Mouse (Mus musculus) lung, embryonic 15.5 days (tissue): ENCODE results near the gene Olfr91. TPM values are rescaled to one million over a fixed set of nuclear protein-coding genes. Genes with fewer than 3 reads are reported as not detected.
"Not testable (repeated sequence)": the region's sequence is repeated elsewhere in the genome, so short reads cannot be mapped to it uniquely, and the experiment has no call there.

ENCODE experiments used
- ATAC-seq: fragments of 200-750 bp; cut with Nextera tagmentation; 2 replicates; pipeline ENCODE4 v1.8.0; 2017; ENCODE audit warnings: moderate number of reproducible peaks, borderline replicate concordance; ENCODE audit not compliant: low FRiP score, low TSS enrichment; ENCODE audit errors: extremely low read depth
- H3K27ac ChIP-seq: fragments of 300-500 bp; sonication (generic); 2 replicates; pipeline ENCODE4 v1.5.1; 2015; ENCODE audit warnings: moderate library complexity, mild to moderate bottlenecking, inconsistent platforms
- H3K27me3 ChIP-seq: fragments of 300-500 bp; sonication (generic); 2 replicates; pipeline ENCODE4 v1.6.1; 2015; ENCODE audit warnings: inconsistent platforms
- H3K36me3 ChIP-seq: fragments of 300-500 bp; sonication (generic); 2 replicates; pipeline ENCODE4 v1.6.1; 2015; ENCODE audit warnings: inconsistent platforms
- H3K4me1 ChIP-seq: fragments of 300-500 bp; sonication (generic); 2 replicates; pipeline ENCODE4 v1.6.1; 2015; ENCODE audit warnings: inconsistent platforms
- H3K4me2 ChIP-seq: fragments of 300-500 bp; sonication (generic); 2 replicates; pipeline ENCODE4 v1.6.1; 2015; ENCODE audit warnings: inconsistent platforms, mild to moderate bottlenecking, moderate library complexity
- H3K4me3 ChIP-seq: fragments of 300-500 bp; sonication (generic); 2 replicates; pipeline ENCODE4 v1.5.1; 2015; ENCODE audit warnings: mild to moderate bottlenecking, inconsistent platforms
- H3K9ac ChIP-seq: fragments of 300-500 bp; sonication (generic); 2 replicates; pipeline ENCODE4 v1.6.1; 2015; ENCODE audit warnings: inconsistent platforms
- H3K9me3 ChIP-seq: fragments of 300-500 bp; sonication (generic); 2 replicates; pipeline ENCODE4 v1.6.1; 2016; ENCODE audit warnings: inconsistent platforms
- WGBS: fragments of 180-500 bp; shearing (Covaris S2); methylation state at CpG from one replicate; pipeline ENCODE4 v1.1.7; 2015; 5-methylcytosine and 5-hydroxymethylcytosine counted together
- polyA plus RNA-seq: library from polyadenylated mRNA; unstranded; fragments of >200 nt; fragmentation: Nextera tagmentation; extraction: Ambion mirVana; gene quantifications from 2 replicates; pipeline ENCODE4 v1.2.1, GENCODE M21; 2015

Olfr91 gene
- not detected in 2 replicates for polyA plus RNA-seq

DNA sequence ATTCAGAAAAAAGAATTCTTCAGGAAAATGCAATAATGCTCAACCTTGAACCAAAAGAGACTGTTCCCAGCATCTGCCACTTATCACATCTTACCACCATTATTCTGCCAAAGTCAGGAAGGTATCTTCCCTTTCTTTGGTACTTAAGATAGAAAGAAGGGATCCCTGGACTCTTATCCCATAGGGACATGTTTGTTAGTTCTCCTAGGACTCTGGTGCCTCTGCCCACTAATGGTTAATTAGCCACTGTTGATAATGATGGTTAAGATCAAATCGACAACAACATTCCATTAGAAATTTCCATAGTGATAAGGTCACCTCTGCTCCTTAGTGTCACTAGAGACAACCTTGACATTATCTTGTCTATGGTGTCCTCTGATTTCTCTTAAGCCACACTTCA, at the start of gene Olfr91:
Olfr91 (minus strand) TSS at position 101 of the 400 bp plus-strand sequence.
- H3K27me3 ChIP-seq, result no peaks in the 10 kb centered on the region
- 69% methylated on average over 1 of the region's 1 CpGs for WGBS
- no peak within 1 kb of the TSS for H3K27ac ChIP-seq
- H3K4me3 ChIP-seq, result no peak within 1 kb of the TSS
- ATAC-seq, result no peak
- no peak within 1 kb of the TSS for H3K4me2 ChIP-seq
- H3K9ac ChIP-seq, result no peak within 1 kb of the TSS
- no peaks in the 10 kb centered on the region for H3K9me3 ChIP-seq
- no peaks in the 10 kb centered on the region for H3K36me3 ChIP-seq
- H3K4me1 ChIP-seq, result no peaks in the 10 kb centered on the region

DNA sequence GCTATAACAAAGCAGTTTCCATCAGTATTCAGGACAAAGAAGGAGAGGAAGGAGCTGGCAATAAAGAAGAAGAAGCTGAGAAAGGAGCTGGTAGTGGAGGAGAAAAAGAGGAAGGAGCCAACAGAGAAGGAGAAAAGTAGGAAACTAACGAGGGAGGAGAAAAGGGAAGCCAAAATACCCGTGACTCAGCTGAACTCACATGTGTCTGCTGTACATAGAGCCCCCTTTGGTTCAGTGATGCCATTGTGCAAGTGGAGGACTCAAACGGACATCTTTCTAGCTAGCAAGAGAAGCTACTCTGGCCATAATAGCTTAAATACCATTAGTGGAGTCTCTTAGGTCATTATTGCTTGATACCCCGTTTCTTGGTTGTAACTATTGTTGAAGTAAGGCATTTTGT, 33.3 kb upstream of the Olfr91 start:
- H3K4me3 ChIP-seq, H3K27ac ChIP-seq, H3K36me3 ChIP-seq, H3K4me1 ChIP-seq, H3K4me2 ChIP-seq, H3K9me3 ChIP-seq, H3K9ac ChIP-seq, H3K27me3 ChIP-seq, ATAC-seq: not testable (repeated sequence)
- WGBS, result 66% methylated on average over 4 of the region's 4 CpGs

DNA sequence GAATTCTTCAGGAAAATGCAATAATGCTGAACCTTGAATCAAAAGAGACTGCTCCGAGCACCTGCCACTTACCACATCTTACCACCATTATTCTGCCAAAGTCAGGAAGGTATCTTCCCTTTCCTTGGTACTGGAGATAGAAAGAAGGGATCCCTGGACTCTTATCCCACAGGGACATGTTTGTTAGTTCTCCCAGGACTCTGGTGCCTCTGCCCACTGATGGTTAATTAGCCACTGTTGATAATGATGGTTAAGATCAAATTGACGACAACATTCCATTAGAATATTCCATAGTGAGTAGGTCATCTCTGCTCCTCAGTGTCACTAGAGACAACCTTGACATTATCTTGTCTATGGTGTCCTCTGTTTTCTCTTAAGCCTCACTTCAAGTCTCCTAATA, 21.9 kb upstream of the Olfr91 start, which contains the start of gene Olfr92:
Olfr92 (minus strand) TSS at position 101 of the 400 bp plus-strand sequence.
- Histone ChIP-seq H3K4me3 (no peak within 1 kb of the TSS), H3K27me3 (no peaks in the 10 kb centered on the region), H3K9me3 (no peaks in the 10 kb centered on the region), H3K36me3 (no peaks in the 10 kb centered on the region), H3K27ac (no peak within 1 kb of the TSS), H3K9ac (no peak within 1 kb of the TSS), H3K4me1 (no peaks in the 10 kb centered on the region), H3K4me2 (no peak within 1 kb of the TSS)
- ATAC-seq, result no peak
- 77% methylated on average over 2 of the region's 2 CpGs for WGBS

DNA sequence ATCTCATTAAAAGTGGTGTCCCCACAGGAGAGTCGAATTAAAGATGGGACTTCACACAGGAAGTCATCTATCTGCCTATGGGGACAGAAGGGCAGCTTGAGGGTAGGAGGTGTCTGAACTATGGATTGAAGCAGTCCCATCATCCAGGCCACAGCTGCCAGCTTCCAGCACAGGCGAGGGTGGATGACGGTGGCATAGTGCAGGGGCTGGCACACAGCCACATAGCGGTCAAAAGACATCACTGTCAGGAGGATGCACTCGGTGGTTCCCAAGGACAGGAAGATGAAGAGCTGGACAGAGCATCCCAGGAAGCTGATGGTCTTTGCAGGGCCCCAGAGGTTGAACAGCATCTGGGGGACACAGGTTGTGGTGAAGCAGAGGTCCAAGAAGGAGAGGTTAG, 4.8 kb downstream of the Olfr91 start:
- Histone ChIP-seq H3K27ac (no peak overlapping the region), H3K4me3 (no peak overlapping the region), H3K36me3 (no peaks in the 10 kb centered on the region), H3K27me3 (no peaks in the 10 kb centered on the region), H3K9ac (no peak overlapping the region), H3K4me1 (no peaks in the 10 kb centered on the region), H3K4me2 (no peak overlapping the region), H3K9me3 (no peaks in the 10 kb centered on the region)
- 65% methylated on average over 5 of the region's 5 CpGs for WGBS
- no peak for ATAC-seq

DNA sequence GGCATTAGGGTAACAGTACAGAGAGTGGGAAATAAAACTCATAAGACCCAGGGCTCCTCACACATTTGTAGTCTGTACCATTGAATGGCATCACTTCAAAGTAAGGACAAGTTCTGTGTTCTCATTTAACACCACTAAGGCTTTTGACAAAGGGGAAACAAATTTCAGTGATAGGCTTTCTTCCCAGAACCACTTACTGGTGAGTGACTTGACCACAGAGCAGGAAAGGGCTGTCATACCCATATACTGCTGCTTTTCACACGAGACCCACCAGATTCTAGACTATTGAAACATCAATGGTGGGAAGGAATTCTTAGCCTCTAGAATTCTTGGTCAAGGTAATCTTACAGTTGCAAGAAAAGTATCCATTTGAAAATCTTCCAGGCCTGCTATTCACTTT, 5.9 kb downstream of the Olfr91 start:
- no peak overlapping the region for H3K4me3 ChIP-seq
- no peaks in the 10 kb centered on the region for H3K27me3 ChIP-seq
- H3K4me2 ChIP-seq, result no peak overlapping the region
- WGBS, result 67% methylated on average over 1 of the region's 1 CpGs
- no peaks in the 10 kb centered on the region for H3K36me3 ChIP-seq
- H3K4me1 ChIP-seq, result no peaks in the 10 kb centered on the region
- H3K9me3 ChIP-seq, result no peaks in the 10 kb centered on the region
- H3K9ac ChIP-seq, result no peak overlapping the region
- no peak for ATAC-seq
- H3K27ac ChIP-seq, result no peak overlapping the region

DNA sequence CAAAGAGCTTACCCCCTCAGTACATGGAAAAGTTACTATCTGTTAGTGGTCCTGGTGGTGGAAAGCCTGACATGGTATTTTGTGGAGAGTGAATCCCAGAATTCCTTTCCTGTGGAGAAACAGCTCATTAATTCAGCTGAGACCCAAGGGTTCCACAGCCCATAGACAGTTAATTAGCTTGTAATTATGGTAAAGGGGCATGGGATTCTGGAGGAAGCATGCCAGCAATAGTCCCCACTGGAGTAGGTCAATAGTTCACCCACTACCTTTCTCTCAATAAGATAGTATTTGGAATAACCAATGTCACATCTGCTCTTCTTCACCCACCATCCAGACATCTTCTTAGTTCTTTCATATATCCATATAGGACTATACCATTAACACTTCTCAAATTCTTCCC, 9.7 kb downstream of the Olfr91 start, which contains the start of gene Olfr90:
Olfr90 (minus strand) TSS at position 101 of the 400 bp plus-strand sequence.
- Histone ChIP-seq H3K4me3 (no peak within 1 kb of the TSS), H3K9ac (no peak within 1 kb of the TSS), H3K9me3 (no peaks in the 10 kb centered on the region), H3K4me2 (no peak within 1 kb of the TSS), H3K36me3 (no peaks in the 10 kb centered on the region), H3K4me1 (no peaks in the 10 kb centered on the region), H3K27ac (no peak within 1 kb of the TSS), H3K27me3 (no peaks in the 10 kb centered on the region)
- no peak for ATAC-seq

DNA sequence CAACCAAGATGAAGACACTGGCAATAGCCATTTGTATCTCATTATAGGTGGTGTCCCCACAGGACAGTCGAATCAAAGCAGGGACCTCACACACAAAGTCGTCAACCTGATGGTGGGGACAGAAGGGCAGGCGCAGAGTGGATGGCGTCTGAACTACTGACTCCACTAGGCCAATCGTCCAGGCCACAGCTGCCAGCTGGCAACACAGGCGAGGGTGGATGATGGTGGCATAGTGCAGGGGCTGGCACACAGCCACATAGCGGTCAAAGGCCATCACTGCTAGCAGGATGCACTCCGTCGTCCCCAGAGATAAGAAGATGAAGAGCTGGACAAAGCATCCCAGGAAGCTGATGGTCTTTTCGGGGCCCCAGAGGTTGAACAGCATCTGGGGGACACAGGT, 12.5 kb downstream of the Olfr91 start:
- no peak overlapping the region for H3K9ac ChIP-seq
- no peaks in the 10 kb centered on the region for H3K9me3 ChIP-seq
- ATAC-seq, result no peak
- no peaks in the 10 kb centered on the region for H3K27me3 ChIP-seq
- H3K4me2 ChIP-seq, result no peak overlapping the region
- H3K4me1 ChIP-seq, result no peaks in the 10 kb centered on the region
- 57% methylated on average over 10 of the region's 10 CpGs for WGBS
- no peaks in the 10 kb centered on the region for H3K36me3 ChIP-seq
- H3K27ac ChIP-seq, result no peak overlapping the region
- H3K4me3 ChIP-seq, result no peak overlapping the region

DNA sequence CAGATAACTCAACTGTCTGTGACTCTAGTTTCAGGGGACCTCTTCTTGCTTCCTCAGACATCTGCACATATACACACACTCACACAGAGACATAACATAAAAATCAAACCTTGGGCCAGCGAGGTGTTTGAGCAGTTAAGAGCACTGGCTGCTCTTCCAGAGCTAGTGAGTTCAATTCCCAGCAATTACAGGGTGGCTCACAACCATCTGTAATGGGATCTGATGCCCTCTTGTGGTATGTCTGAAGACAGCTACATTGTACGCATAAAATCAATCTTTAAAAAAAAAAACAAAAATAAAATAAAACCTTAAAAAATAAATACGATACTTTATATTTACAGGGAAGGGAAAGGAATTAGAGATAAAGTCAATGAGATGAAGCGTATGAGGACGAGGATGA, 13.4 kb downstream of the Olfr91 start:
- no peaks in the 10 kb centered on the region for H3K4me1 ChIP-seq
- no peak overlapping the region for H3K9ac ChIP-seq
- no peaks in the 10 kb centered on the region for H3K27me3 ChIP-seq
- no peak overlapping the region for H3K27ac ChIP-seq
- H3K36me3 ChIP-seq, result no peaks in the 10 kb centered on the region
- WGBS, result 64% methylated on average over 5 of the region's 5 CpGs
- ATAC-seq, result no peak
- no peak overlapping the region for H3K4me3 ChIP-seq
- no peaks in the 10 kb centered on the region for H3K9me3 ChIP-seq
- H3K4me2 ChIP-seq, result no peak overlapping the region

DNA sequence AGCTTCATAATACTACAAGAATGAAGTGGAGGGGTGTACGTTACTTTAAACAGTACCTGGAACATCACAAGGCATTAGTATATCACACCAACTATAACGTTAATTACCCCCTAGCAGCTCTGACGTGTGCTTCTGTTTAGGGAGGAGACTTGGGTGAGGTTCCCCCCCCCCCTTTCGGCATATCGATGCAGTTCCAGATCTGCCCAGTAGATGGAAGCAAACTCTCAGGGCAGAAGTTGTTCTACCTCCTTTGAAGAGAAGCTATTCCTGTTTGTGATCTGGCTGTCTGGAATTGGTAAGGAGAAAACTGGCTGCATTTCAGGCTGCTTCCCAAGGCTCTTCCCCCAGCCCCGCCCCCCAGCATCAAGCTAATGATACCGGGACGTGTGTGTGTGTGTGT, 14.8 kb downstream of the Olfr91 start:
- Histone ChIP-seq H3K27ac (no peak overlapping the region), H3K27me3 (no peaks in the 10 kb centered on the region), H3K9ac (no peak overlapping the region), H3K9me3 (no peaks in the 10 kb centered on the region), H3K4me1 (no peaks in the 10 kb centered on the region), H3K4me3 (no peak overlapping the region), H3K36me3 (no peaks in the 10 kb centered on the region), H3K4me2 (no peak overlapping the region)
- WGBS, result 4% methylated on average over 8 of the region's 8 CpGs
- peak; percentile 55; the same call in 1 of the 2 replicates for ATAC-seq

DNA sequence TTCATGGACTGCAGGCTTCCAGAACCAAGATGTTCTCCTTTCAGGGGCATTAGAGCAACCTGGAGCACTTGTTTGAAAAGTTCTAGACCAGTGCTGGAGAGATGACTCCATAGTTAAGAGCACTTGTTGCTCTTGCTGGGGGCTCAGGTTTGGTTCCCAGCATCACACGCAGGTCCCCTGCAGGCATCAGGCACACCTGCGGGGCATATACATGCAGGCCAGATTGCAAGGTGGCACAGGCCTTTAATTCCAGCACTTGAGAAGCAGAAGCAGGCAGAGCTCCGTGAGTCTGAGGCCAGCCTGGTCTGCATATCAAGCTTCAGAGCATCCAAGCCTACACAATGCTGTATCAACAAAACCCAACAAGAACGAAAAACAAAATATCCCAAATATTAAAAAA, 16.4 kb downstream of the Olfr91 start:
- no peak overlapping the region for H3K4me2 ChIP-seq
- no peaks in the 10 kb centered on the region for H3K4me1 ChIP-seq

DNA sequence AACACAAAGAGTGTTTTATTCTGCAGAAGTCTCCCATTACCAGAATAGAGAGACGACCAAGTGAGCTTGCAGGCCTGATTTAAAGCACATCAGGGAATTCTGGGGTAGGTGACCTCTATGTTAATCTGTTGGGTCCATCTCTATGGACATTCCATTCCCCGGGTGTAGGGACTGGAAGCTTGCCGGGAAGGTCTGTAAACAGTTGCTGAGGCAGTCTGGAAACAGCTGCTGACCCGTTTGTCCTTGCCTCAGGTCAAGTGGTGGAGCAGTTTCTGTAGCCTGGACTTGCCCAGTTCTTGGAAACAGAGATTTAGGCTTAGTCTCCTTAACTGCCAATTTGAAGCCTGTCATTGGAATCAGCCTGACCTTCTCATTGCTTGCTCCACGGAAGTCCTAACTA, 18.0 kb downstream of the Olfr91 start:
- Histone ChIP-seq H3K27ac (no peak overlapping the region), H3K4me1 (no peaks in the 10 kb centered on the region), H3K36me3 (peaks cover 15% of the 10 kb centered on the region), H3K4me3 (no peak overlapping the region), H3K27me3 (no peaks in the 10 kb centered on the region), H3K9ac (no peak overlapping the region), H3K9me3 (no peaks in the 10 kb centered on the region), H3K4me2 (no peak overlapping the region)
- no peak for ATAC-seq
- WGBS, result 18% methylated on average over 5 of the region's 5 CpGs

More for the DNA sequence above, 16.4 kb downstream of the Olfr91 start:
- WGBS, result 76% methylated on average over 4 of the region's 4 CpGs
- Histone ChIP-seq H3K27ac (no peak overlapping the region), H3K9me3 (no peaks in the 10 kb centered on the region), H3K27me3 (no peaks in the 10 kb centered on the region), H3K36me3 (peaks cover 1% of the 10 kb centered on the region; the same call in 1 of the 2 replicates), H3K4me3 (no peak overlapping the region), H3K9ac (no peak overlapping the region)
- ATAC-seq, result no peak

DNA sequence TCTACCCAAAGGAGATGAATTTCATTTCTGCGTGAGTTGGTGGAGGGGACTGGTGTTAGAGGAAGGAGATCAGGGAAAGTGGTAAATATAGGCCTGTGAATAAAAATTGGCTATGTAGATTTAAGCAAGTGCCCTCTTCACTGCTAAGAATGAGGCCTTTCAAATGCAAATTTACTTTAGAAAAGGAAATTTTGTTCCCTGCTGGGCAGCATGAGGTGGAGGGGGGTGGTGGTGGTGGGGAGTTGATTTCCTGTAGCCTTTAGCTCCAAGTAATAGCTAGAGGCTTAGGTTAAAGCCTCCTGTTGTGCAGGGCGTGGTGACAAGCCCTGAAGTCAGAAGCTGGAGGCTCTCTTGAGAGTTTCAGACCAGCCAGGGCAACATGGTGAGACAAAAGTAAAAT, 19.1 kb downstream of the Olfr91 start:
- Histone ChIP-seq H3K4me2 (no peak overlapping the region), H3K27me3 (no peaks in the 10 kb centered on the region), H3K4me3 (no peak overlapping the region), H3K9ac (no peak overlapping the region), H3K36me3 (peaks cover 19% of the 10 kb centered on the region), H3K9me3 (no peaks in the 10 kb centered on the region), H3K4me1 (no peaks in the 10 kb centered on the region), H3K27ac (no peak overlapping the region)
- WGBS, result 45% methylated on average over 2 of the region's 2 CpGs
- ATAC-seq, result no peak

DNA sequence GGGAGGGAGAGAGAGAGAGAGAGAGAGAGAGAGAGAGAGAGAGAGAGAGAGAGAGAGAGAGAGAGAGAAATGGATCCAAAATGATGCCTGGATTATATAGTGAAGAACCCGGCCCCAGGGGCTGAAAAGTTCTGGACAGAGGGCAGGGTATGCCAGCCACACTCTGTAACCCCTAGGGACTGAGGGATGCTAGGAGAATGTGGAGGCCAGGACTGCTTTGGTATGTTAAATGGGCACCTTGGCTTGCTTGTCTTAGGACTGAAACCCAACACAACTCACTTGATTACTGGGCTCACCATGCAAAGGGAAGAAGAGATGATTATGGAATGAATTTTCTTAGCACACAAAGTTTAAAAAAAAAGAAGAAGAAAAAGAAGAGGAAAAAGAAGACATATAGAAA, 19.9 kb downstream of the Olfr91 start:
- Histone ChIP-seq H3K4me2 (no peak overlapping the region), H3K9me3 (no peaks in the 10 kb centered on the region), H3K4me1 (no peaks in the 10 kb centered on the region), H3K9ac (no peak overlapping the region), H3K27me3 (no peaks in the 10 kb centered on the region), H3K36me3 (peaks cover 23% of the 10 kb centered on the region), H3K4me3 (no peak overlapping the region), H3K27ac (no peak overlapping the region)
- 64% methylated on average over 1 of the region's 1 CpGs for WGBS
- ATAC-seq, result no peak
